Mouse (Mus musculus) gastrocnemius, adult 8-10 months (tissue): ENCODE results near the gene Rc3h1. TPM values are rescaled to one million over a fixed set of nuclear protein-coding genes. Genes with fewer than 3 reads are reported as not detected.
"Not testable (repeated sequence)": the region's sequence is repeated elsewhere in the genome, so short reads cannot be mapped to it uniquely, and the experiment has no call there.

Experiments used
- DNase-seq, 2 experiments: peaks; one replicate each; pipeline ENCODE4 v3.0.0; 2022; ENCODE audit warnings: low spot score in 2 of 2
- total RNA-seq, 4 experiments: library from RNA; stranded (reverse); gene quantifications; 2 replicates each; pipeline ENCODE4 v1.2.4; 2022

Gene Rc3h1
- total RNA-seq, 4 experiments from 2014 or later = 18.3 to 30.0 (median 24.9) TPM

GRCm38 (mm10) chr1:160963199-160963598 is 57.0 kb downstream of the Rc3h1 start:
- DNase-seq = no peak

- DNase-seq = no peak
Observed at GRCm38 (mm10) chr1:160967268-160967667, 61.0 kb downstream of the Rc3h1 start.

DNA sequence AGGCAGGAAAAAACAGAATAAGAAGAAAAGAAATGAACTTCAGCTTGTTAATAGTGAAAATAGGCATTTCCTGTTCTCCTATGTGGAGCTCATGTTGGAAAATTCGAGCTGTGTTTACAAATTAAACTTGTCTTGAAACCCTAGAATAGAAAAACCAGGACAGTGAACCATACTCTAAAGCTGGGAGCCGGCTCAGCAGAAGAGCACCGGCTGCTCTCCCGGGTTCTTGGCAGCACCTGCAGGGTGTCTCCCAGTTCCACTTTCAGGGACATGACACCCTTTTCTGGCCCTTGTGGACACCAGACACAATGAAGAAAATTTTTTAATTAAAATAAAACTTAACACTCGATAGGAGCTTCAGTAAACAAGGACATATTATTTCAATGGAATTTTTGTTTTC is 62.4 kb downstream of the Rc3h1 start:
- no peak for DNase-seq

- no peak for DNase-seq
Observed at GRCm38 (mm10) chr1:160978071-160978735, 72.0 kb downstream of the Rc3h1 start, which contains the start of gene Serpinc1. TSS of gene Serpinc1 (plus strand) at chr1:160978585.

GRCm38 (mm10) chr1:160980021-160980420 is 73.8 kb downstream of the Rc3h1 start:
- DNase-seq = no peak

GRCm38 (mm10) chr1:160980537-160981234 is 74.5 kb downstream of the Rc3h1 start:
- no peak for DNase-seq

- DNase-seq = no peak
Observed at GRCm38 (mm10) chr1:160981337-160981736, 75.1 kb downstream of the Rc3h1 start.

GRCm38 (mm10) chr1:160982887-160983286 is 76.7 kb downstream of the Rc3h1 start:
- no peak for DNase-seq

DNA sequence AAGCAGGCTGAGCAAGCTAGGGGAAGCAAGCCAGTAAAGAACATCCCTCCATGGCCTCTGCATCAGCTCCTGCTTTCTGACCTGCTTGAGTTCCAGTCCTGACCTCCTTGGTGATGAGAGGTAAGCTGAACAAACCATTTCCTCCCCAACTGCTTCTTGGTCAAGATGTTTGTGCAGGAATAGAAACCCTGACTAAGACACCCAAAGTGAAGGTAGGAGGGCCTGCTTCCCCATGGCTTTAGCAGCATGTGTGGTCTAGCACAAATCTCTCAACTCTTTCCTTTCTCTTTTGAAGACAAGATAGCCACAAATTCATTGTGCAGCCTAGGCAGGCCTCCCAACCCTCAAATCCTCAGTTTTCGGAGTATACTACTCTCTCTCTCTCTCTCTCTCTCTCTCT is 78.5 kb downstream of the Rc3h1 start:
- not testable (repeated sequence) for DNase-seq

DNA sequence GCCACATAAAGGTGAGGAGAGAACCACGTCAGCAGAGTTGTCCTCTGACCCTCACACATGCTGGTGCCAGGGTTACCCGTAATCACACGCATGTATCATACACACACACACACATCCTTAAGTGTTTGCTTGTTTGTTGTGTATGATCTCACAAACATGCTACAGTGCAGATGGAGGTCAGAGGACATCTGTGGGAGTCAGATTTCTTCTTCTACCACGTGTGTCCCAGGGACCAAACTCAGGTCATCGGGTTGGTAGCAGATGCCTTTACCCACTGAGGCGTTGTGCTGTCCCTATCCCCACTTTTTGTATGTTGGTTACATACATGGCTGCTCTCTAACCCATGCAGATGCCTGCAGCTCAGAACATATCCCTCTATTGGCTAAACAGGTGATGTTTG is 79.3 kb downstream of the Rc3h1 start:
- DNase-seq = no peak

GRCm38 (mm10) chr1:160986881-160987635 is 80.8 kb downstream of the Rc3h1 start:
- no peak for DNase-seq

DNA sequence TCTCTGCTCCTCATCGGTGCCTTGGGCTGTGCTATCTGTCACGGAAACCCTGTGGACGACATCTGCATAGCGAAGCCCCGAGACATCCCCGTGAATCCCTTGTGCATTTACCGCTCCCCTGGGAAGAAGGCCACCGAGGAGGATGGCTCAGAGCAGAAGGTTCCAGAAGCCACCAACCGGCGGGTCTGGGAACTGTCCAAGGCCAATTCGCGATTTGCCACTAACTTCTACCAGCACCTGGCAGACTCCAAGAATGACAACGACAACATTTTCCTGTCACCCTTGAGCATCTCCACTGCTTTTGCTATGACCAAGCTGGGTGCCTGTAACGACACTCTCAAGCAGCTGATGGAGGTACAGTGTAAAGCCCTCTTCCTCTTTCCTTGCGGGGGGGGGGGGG is 83.2 kb downstream of the Rc3h1 start:
- DNase-seq = no peak

DNA sequence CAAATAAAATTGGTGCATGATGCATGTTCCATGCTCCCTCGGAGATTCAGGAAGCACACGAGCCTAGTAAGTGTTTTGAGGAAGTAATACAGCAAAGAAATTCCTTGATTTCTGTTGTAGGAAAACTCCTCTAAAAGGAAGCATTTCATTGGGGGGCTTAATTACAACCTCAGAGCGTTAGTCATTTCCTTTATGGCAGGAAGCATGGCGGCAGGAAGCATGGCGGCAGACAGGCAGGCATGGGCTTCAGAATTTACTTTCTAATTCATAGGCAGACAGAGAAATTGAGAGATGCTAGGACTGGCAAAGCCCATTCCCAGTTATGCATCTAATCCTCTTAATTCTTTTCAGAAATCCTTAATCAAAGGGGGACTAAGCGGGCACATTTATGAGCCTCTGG is 87.6 kb downstream of the Rc3h1 start:
- no peak for DNase-seq

- DNase-seq = no peak
Observed at GRCm38 (mm10) chr1:161004942-161005341, 98.7 kb downstream of the Rc3h1 start.

DNA sequence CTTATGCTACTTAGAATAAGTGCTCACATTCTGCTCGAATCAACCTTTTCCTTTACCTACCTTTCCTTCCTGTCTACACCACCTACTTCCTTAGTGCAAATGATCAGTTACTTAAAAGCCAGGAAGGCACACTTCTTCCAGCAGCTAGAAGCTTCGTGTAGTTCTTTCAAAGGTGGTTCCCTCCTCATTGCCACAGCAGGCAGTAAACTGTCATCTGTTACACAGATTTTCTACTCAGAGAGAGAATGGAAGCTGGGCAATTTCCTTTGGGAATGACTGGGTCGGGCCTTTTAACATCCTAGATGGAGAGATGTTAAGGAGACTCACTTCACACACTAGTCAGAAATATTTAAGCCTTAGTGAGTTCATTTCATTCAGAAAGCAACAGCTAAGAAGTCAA is 99.3 kb downstream of the Rc3h1 start:
- DNase-seq = no peak

- no peak for DNase-seq
Observed at GRCm38 (mm10) chr1:161006471-161006870, 100.3 kb downstream of the Rc3h1 start.

GRCm38 (mm10) chr1:161008038-161008437 is 101.8 kb downstream of the Rc3h1 start:
- no peak for DNase-seq

DNA sequence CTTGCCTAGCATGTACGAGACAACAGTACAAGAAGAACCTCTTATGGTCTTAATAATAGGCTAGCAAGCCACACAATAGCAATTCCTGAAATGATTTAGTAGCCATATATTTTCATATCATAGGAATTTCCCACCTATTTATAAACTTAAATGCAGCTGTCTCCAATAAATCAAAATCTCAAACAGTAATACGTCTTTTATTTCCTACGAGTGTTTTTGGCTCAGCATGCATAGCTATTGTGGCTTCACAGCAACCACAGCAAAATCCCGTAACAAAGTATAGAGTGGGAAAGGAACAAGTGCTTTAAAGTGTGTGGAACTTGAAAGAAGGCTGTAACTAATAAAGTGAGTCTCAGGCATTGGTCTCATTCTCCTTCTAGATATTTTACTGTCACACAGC is 104.2 kb downstream of the Rc3h1 start:
- DNase-seq = no peak

DNA sequence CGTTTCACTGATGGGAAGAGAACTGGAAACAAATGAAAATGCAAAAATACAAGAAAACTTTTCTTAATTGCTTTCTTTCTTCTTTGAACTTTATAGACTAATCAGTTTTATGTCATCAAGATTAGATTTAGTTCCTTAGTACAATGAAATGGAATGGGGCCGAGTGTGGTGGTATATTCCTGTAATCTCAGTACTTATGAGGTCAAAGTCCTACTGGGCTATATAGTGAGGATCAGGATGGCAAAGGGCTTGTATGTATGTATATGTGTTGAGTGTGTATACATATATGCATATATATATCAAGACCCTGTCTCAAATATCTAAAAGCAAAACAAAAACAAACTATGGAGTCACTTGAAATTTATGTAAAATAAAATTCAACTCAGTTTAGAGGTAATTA is 110.2 kb downstream of the Rc3h1 start:
- DNase-seq = no peak

DNA sequence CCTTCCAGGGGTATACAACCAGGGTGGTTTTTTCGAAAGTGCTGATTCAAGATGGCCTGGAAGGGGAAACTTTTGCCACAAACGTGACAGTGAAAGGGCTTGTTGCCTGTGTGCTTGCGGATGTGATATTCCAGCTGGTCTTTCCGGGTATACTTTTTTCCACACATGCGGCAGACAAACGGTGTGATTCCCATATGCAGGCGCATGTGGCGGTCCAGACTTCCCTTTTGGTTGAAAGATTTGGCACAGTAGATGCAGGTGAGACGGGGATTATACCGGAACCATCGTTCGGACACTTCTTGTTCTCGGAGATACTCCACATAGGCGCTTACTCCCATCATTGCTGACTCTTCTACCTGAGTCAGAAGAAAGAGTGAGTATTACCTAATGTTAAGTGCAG is 113.8 kb downstream of the Rc3h1 start:
- DNase-seq = no peak
